In the genomic region with DNA sequence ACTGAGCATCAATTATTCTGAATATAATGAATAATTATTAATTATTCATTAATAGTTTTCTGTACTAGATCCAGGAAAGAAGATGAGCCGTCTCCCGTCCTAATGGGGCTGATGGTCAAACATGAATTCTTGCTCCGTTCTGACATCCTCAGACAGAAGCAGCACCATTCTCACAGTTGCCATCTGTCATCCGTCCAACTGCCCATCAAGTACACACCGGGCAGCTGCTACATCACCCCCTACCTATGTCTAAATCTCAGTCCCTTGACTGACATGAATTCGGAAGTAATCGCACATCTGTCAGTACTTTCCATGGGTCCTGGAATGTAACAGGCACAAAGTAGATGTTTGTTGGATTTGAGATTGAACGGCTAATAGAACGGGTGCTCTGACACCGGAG, we compare ENCODE assay signal across 23 mouse cellular contexts. TPM values are rescaled to one million over a fixed set of nuclear protein-coding genes. Genes with fewer than 3 reads are reported as not detected.
DNase-seq lines count a peak whose midpoint lies in the region; ATAC-seq and TF ChIP-seq lines count a peak whose summit lies in the region.
"Had no signal": no experiment of that assay in that cellular context is flagged by ENCODE, and none has a peak within 500 bp of the region (broad histone marks: within the 10 kb centered on the region; RNA-seq: fewer than 3 reads in every experiment).

No protein-coding gene starts in this region.

- no peak overlapping the region for H3K27ac ChIP-seq in hindbrain, embryonic 11.5 days (ENCODE audit: low read depth, low read length)
- no peak overlapping the region for H3K27ac ChIP-seq in hindbrain, embryonic 10.5 days
- H3K27ac ChIP-seq in forebrain, embryonic 11.5 days (ENCODE audit: low read depth, low read length): peak overlapping the region; percentile 75; the same call in 1 of the 2 replicates
- peak overlapping the region; percentile 26 for H3K27ac ChIP-seq in forebrain, embryonic 16.5 days (ENCODE audit: low read length)
- H3K27ac ChIP-seq: embryonic facial prominence, embryonic 13.5 days; heart, embryonic 10.5 days; heart, embryonic 15.5 days; liver, embryonic 14.5 days; lung, embryonic 15.5 days had no signal

- no peak for TF ChIP-seq POLR2A in brain, embryonic 14.5 days (IDR thresholded peaks at IDR 0.05; ENCODE audit: borderline replicate concordance, extremely low read depth, insufficient read depth, insufficient read length, poor library complexity, severe bottlenecking)
- TF ChIP-seq POLR2A in lung, adult 2 months (IDR thresholded peaks at IDR 0.05; ENCODE audit: borderline replicate concordance, extremely low read depth, low read depth, low read length): no peak

- no peak overlapping the region for H3K9ac ChIP-seq in hindbrain, embryonic 11.5 days (ENCODE audit: low read depth, low read length)
- no peak overlapping the region for H3K9ac ChIP-seq in forebrain, embryonic 11.5 days (ENCODE audit: low read length)
- no peak overlapping the region for H3K9ac ChIP-seq in forebrain, embryonic 16.5 days (replicated peaks; ENCODE audit: low read depth, low read length)
- H3K9ac ChIP-seq: embryonic facial prominence, embryonic 13.5 days; heart, embryonic 15.5 days; liver, embryonic 14.5 days; lung, embryonic 15.5 days; midbrain, embryonic 12.5 days; neural tube, embryonic 15.5 days had no signal

- H3K36me3 ChIP-seq in hindbrain, embryonic 11.5 days (ENCODE audit: control insufficient read depth, insufficient read depth, low read length): no peaks in the 10 kb centered on the region
- H3K36me3 ChIP-seq in hindbrain, embryonic 10.5 days: no peaks in the 10 kb centered on the region
- H3K36me3 ChIP-seq in forebrain, embryonic 11.5 days (ENCODE audit: control insufficient read depth, insufficient read depth, low read length): no peaks in the 10 kb centered on the region
- H3K36me3 ChIP-seq in forebrain, embryonic 16.5 days (ENCODE audit: control insufficient read depth, insufficient read depth): no peaks in the 10 kb centered on the region
- H3K36me3 ChIP-seq: embryonic facial prominence, embryonic 13.5 days; heart, embryonic 10.5 days; heart, embryonic 15.5 days; lung, embryonic 15.5 days; midbrain, embryonic 12.5 days; neural tube, embryonic 15.5 days had no signal

- H3K4me2 ChIP-seq in hindbrain, embryonic 11.5 days (replicated peaks; ENCODE audit: low read depth, low read length): no peak overlapping the region
- no peak overlapping the region for H3K4me2 ChIP-seq in forebrain, embryonic 11.5 days (ENCODE audit: low read depth, low read length, severe bottlenecking)
- no peak overlapping the region for H3K4me2 ChIP-seq in forebrain, embryonic 16.5 days (ENCODE audit: low read length)
- H3K4me2 ChIP-seq: embryonic facial prominence, embryonic 13.5 days; heart, embryonic 15.5 days; lung, embryonic 15.5 days; midbrain, embryonic 12.5 days; neural tube, embryonic 15.5 days had no signal

- H3K4me1 ChIP-seq in hindbrain, embryonic 11.5 days (replicated peaks; ENCODE audit: control insufficient read depth, insufficient read depth, low read length): no peaks in the 10 kb centered on the region
- peaks cover 29% of the 10 kb centered on the region for H3K4me1 ChIP-seq in hindbrain, embryonic 10.5 days (replicated peaks)
- H3K4me1 ChIP-seq in forebrain, embryonic 11.5 days (replicated peaks; ENCODE audit: control insufficient read depth, insufficient read depth, low read length): peaks cover 14% of the 10 kb centered on the region
- peaks cover 14% of the 10 kb centered on the region for H3K4me1 ChIP-seq in forebrain, embryonic 16.5 days (replicated peaks; ENCODE audit: control insufficient read depth, insufficient read depth, low read length)
- H3K4me1 ChIP-seq in lung, adult 2 months (ENCODE audit: control insufficient read depth, insufficient read depth, low read length): no peaks in the 10 kb centered on the region
- H3K4me1 ChIP-seq: embryonic facial prominence, embryonic 13.5 days; heart, embryonic 10.5 days; lung, embryonic 15.5 days; neural tube, embryonic 15.5 days had no signal

- no peak for DNase-seq in hindbrain, embryonic 11.5 days (ENCODE audit: low spot score)
- no peak for DNase-seq in hindbrain, embryonic 10.5 days (ENCODE audit: low spot score)
- peak; percentile 60 for DNase-seq in brain, embryonic 14.5 days (ENCODE audit: low read depth)
- no peak for DNase-seq in forebrain, embryonic 11.5 days (ENCODE audit: low spot score)
- no peak for DNase-seq in T-cell, adult 2 months (ENCODE audit: low spot score)
- DNase-seq in lung, adult 2 months: no peak
- DNase-seq: adrenal gland, adult 8-10 months; gastrocnemius, postnatal 10 days; kidney, adult 9 months; kidney, postnatal 10 days; liver; retina, postnatal 1 day; right cerebral cortex, postnatal 14 days; thymus, postnatal 25 days had no signal

- TF ChIP-seq CTCF in brain, embryonic 14.5 days (IDR thresholded peaks at IDR 0.05; ENCODE audit: borderline replicate concordance, extremely low read depth, insufficient read depth, insufficient read length): no peak
- no peak for TF ChIP-seq CTCF in lung, adult 2 months (IDR thresholded peaks at IDR 0.05; ENCODE audit: insufficient read depth, low read length)

- 73% methylated on average over 10 of the region's 10 CpGs for WGBS in hindbrain, embryonic 11.5 days
- 75% methylated on average over 10 of the region's 10 CpGs for WGBS in hindbrain, embryonic 10.5 days
- 50% methylated on average over 10 of the region's 10 CpGs for WGBS in forebrain, embryonic 11.5 days
- 18% methylated on average over 10 of the region's 10 CpGs for WGBS in forebrain, embryonic 16.5 days
- 89% methylated on average over 10 of the region's 10 CpGs for WGBS in lung, adult 2 months

- no peak overlapping the region for H3K4me3 ChIP-seq in hindbrain, embryonic 11.5 days (ENCODE audit: low read depth, low read length)
- H3K4me3 ChIP-seq in hindbrain, embryonic 10.5 days: no peak overlapping the region
- H3K4me3 ChIP-seq in forebrain, embryonic 11.5 days (ENCODE audit: low read depth, low read length): no peak overlapping the region
- H3K4me3 ChIP-seq in forebrain, embryonic 16.5 days (replicated peaks; ENCODE audit: low read length): no peak overlapping the region
- no peak overlapping the region for H3K4me3 ChIP-seq in lung, adult 2 months (replicated peaks; ENCODE audit: extremely low read depth, low read depth, low read length)
- H3K4me3 ChIP-seq: embryonic facial prominence, embryonic 13.5 days; heart, embryonic 10.5 days; heart, embryonic 15.5 days; lung, embryonic 15.5 days; midbrain, embryonic 12.5 days; neural tube, embryonic 15.5 days had no signal

- H3K27me3 ChIP-seq in hindbrain, embryonic 11.5 days (ENCODE audit: control insufficient read depth, insufficient read depth, low read length): no peaks in the 10 kb centered on the region
- H3K27me3 ChIP-seq in hindbrain, embryonic 10.5 days (ENCODE audit: insufficient read depth, poor library complexity, severe bottlenecking): no peaks in the 10 kb centered on the region
- H3K27me3 ChIP-seq in forebrain, embryonic 11.5 days (ENCODE audit: control insufficient read depth, insufficient read depth, low read length): no peaks in the 10 kb centered on the region
- H3K27me3 ChIP-seq in forebrain, embryonic 16.5 days (replicated peaks; ENCODE audit: control insufficient read depth, insufficient read depth, low read length): no peaks in the 10 kb centered on the region
- H3K27me3 ChIP-seq: embryonic facial prominence, embryonic 13.5 days; heart, embryonic 15.5 days; lung, embryonic 15.5 days; midbrain, embryonic 12.5 days; neural tube, embryonic 15.5 days had no signal

- ATAC-seq in hindbrain, embryonic 11.5 days (ENCODE audit: low FRiP score): peak; percentile 43; the same call in 1 of the 2 replicates
- ATAC-seq in forebrain, embryonic 11.5 days (replicated peaks; ENCODE audit: low FRiP score): peak; percentile 28; the same call in 1 of the 2 replicates
- no peak for ATAC-seq in forebrain, embryonic 16.5 days
- ATAC-seq: intestine, embryonic 16.5 days had no signal

- no peaks in the 10 kb centered on the region for H3K9me3 ChIP-seq in hindbrain, embryonic 11.5 days (ENCODE audit: control insufficient read depth, low read length)
- no peaks in the 10 kb centered on the region for H3K9me3 ChIP-seq in hindbrain, embryonic 10.5 days
- H3K9me3 ChIP-seq in forebrain, embryonic 11.5 days (ENCODE audit: control insufficient read depth, low read length): no peaks in the 10 kb centered on the region
- no peaks in the 10 kb centered on the region for H3K9me3 ChIP-seq in forebrain, embryonic 16.5 days (ENCODE audit: control insufficient read depth, low read length)
- H3K9me3 ChIP-seq: embryonic facial prominence, embryonic 13.5 days; heart, embryonic 10.5 days; heart, embryonic 15.5 days; lung, embryonic 15.5 days; midbrain, embryonic 12.5 days; neural tube, embryonic 15.5 days had no signal

RNA-seq across cellular contexts. Expression of gene Dph5, which starts 30.2 kb away (rescaled TPM):
- 28.3 and 28.5 TPM in 2 replicates for polyA plus RNA-seq in hindbrain, embryonic 11.5 days (2014; fragmentation: Nextera tagmentation; extraction: Ambion mirVana)
- 27.4 and 30.3 TPM in 2 replicates for polyA plus RNA-seq in hindbrain, embryonic 10.5 days (2016; fragmentation: Nextera tagmentation; extraction: Ambion mirVana)
- polyA plus RNA-seq in brain, embryonic 14.5 days (2012; rRNA removed): 11.7 and 12.7 TPM in 2 replicates
- polyA plus RNA-seq in forebrain, embryonic 11.5 days (2014; fragmentation: Nextera tagmentation; extraction: Ambion mirVana): 26.2 and 30.8 TPM in 2 replicates
- polyA plus RNA-seq in forebrain, embryonic 16.5 days (2015; fragmentation: Nextera tagmentation; extraction: Ambion mirVana): 30.2 and 32.6 TPM in 2 replicates
- polyA plus RNA-seq in lung, adult 2 months (2012; rRNA removed): 3.3 and 4.4 TPM in 2 replicates

Comparison
In these comparisons a context has a peak if more than half of its experiments do, and no peak if none do; other contexts are left out.
1. H3K27ac ChIP-seq: peak in forebrain, embryonic 11.5 days (single experiment) and forebrain, embryonic 16.5 days (single experiment); none in hindbrain, embryonic 11.5 days (single experiment) and hindbrain, embryonic 10.5 days (single experiment).